Mouse (Mus musculus) limb, embryonic 14.5 days (tissue): ENCODE measurements around the gene Gstm1. TPM values are rescaled to one million over a fixed set of nuclear protein-coding genes. Genes with fewer than 3 reads are reported as not detected.

Experiments used
- ATAC-seq: fragments of 200-750 bp; cut with Nextera tagmentation; 2 replicates; pipeline ENCODE4 v1.8.0; 2017; ENCODE audit warnings: low read depth, moderate number of reproducible peaks, moderate TSS enrichment; ENCODE audit not compliant: low FRiP score
- DNase-seq: peaks from one replicate; pipeline ENCODE4 v3.0.0-alpha.2; 2015; ENCODE audit warnings: low spot score
- H3K27ac ChIP-seq: fragments of 300-500 bp; sonication (generic); replicated peaks from 2 replicates; pipeline ENCODE4 v1.5.1; 2014; ENCODE audit warnings: low read depth, mild to moderate bottlenecking, low read length, moderate library complexity, mixed read lengths
- H3K27me3 ChIP-seq: fragments of 300-500 bp; sonication (generic); 2 replicates; pipeline ENCODE4 v1.6.1; 2014; ENCODE audit warnings: low read length, mixed read lengths; ENCODE audit not compliant: control insufficient read depth, insufficient read depth
- H3K36me3 ChIP-seq: fragments of 300-500 bp; sonication (generic); 2 replicates; pipeline ENCODE4 v1.6.1; 2014; ENCODE audit warnings: mild to moderate bottlenecking, low read length, moderate library complexity, mixed read lengths; ENCODE audit not compliant: control insufficient read depth, insufficient read depth
- H3K4me1 ChIP-seq: fragments of 300-500 bp; sonication (generic); 2 replicates; pipeline ENCODE4 v1.6.1; 2014; ENCODE audit warnings: antibody characterized with exemption, low read length, mixed read lengths; ENCODE audit not compliant: control insufficient read depth, insufficient read depth
- H3K4me2 ChIP-seq: fragments of 300-500 bp; sonication (generic); replicated peaks from 2 replicates; pipeline ENCODE4 v1.6.1; 2014; ENCODE audit warnings: low read depth, mild to moderate bottlenecking, low read length, moderate library complexity; ENCODE audit not compliant: severe bottlenecking
- H3K4me3 ChIP-seq: fragments of 300-500 bp; sonication (generic); replicated peaks from 2 replicates; pipeline ENCODE4 v1.5.1; 2014; ENCODE audit warnings: low read length
- H3K9ac ChIP-seq: fragments of 300-500 bp; sonication (generic); 2 replicates; pipeline ENCODE4 v1.6.1; 2014; ENCODE audit warnings: mild to moderate bottlenecking, low read depth, low read length, moderate library complexity; ENCODE audit not compliant: severe bottlenecking
- H3K9me3 ChIP-seq: fragments of 300-500 bp; sonication (generic); 2 replicates; pipeline ENCODE4 v1.6.1; 2016; ENCODE audit warnings: low read length; ENCODE audit not compliant: control insufficient read depth
- POLR2A ChIP-seq: fragments of 200-500 bp; IDR thresholded peaks from 2 replicates; pipeline ENCODE4 v1.8.0; 2012; ENCODE audit warnings: inconsistent platforms, mild to moderate bottlenecking, moderate library complexity, borderline replicate concordance; ENCODE audit not compliant: insufficient read depth, insufficient read length; ENCODE audit errors: extremely low read depth
- WGBS: fragments of 180-500 bp; shearing (Covaris S2); extraction: QIAGEN DNeasy Blood & Tissue Kit; methylation state at CpG from one replicate; pipeline ENCODE4 v1.1.7; 2014; 5-methylcytosine and 5-hydroxymethylcytosine counted together
- polyA plus RNA-seq, 2 experiments: library from polyadenylated mRNA; depleted of rRNA in 1 of 2; stranded (reverse) in 1 of 2; unstranded in 1 of 2; fragments of >200 nt; fragmentation: Nextera tagmentation in 1 of 2; extraction: Ambion mirVana in 1 of 2; gene quantifications; 2 replicates each; pipeline versions ENCODE4 v1.2.1 to v1.2.3; 2012 to 2014

Gene Gstm1
- polyA plus RNA-seq, 2 experiments = 31.6 to 56.0 TPM

DNA sequence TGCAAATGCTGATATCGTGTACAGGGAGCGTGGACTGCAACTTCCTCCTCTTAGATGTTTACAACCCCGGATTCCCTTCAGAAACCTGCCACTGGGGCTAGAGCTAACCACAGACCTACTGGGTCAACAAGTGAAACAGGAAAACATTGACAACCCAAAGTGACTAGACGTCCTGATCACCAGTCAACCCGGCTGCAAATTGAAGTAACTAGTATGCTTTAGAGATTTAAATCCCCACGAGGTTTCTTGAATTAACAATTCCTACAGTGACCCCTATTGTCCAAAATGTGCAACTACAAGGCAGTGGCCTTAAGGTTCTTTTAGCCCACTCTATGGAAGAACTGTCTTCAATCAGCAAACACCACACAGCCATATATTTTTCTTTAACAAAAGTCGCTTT lies 43.6 kb upstream of the Gstm1 start:
- no peaks in the 10 kb centered on the region for H3K9me3 ChIP-seq
- no peak overlapping the region for H3K9ac ChIP-seq
- no peak overlapping the region; the same call in 1 of the 2 replicates for H3K4me2 ChIP-seq
- H3K27ac ChIP-seq = no peak overlapping the region
- no peak overlapping the region for H3K4me3 ChIP-seq
- ATAC-seq (no peak), DNase-seq (peak; percentile 90)
- no peaks in the 10 kb centered on the region for H3K27me3 ChIP-seq
- no peak for TF ChIP-seq POLR2A
- H3K36me3 ChIP-seq = no peaks in the 10 kb centered on the region
- no peaks in the 10 kb centered on the region for H3K4me1 ChIP-seq
- WGBS = 19% methylated on average over 7 of the region's 7 CpGs

DNA sequence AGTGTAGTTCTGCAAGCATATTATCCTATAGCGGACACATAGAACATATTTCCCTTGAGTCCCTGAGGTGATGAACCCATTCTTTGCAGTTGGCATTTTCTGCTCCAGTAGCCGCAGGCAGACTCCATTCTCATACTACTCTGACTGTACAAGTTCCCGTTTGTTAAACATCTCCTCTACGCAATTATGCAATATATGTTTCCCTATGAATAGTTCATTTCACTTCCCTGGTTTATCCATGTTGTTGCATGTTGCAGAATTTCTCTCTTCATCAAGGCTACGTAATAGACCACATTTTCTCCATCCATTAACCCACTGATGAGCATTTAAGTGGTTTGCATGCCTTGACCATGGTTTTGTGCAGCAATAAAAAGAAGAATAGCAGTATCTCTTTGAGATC lies 32.7 kb upstream of the Gstm1 start:
- Histone ChIP-seq H3K27ac (no peak overlapping the region), H3K27me3 (no peaks in the 10 kb centered on the region), H3K9me3 (no peaks in the 10 kb centered on the region), H3K36me3 (no peaks in the 10 kb centered on the region), H3K9ac (no peak overlapping the region), H3K4me1 (no peaks in the 10 kb centered on the region), H3K4me2 (no peak overlapping the region), H3K4me3 (no peak overlapping the region)
- WGBS = 90% methylated on average over 5 of the region's 5 CpGs
- ATAC-seq (no peak), DNase-seq (no peak)
- TF ChIP-seq POLR2A = no peak

DNA sequence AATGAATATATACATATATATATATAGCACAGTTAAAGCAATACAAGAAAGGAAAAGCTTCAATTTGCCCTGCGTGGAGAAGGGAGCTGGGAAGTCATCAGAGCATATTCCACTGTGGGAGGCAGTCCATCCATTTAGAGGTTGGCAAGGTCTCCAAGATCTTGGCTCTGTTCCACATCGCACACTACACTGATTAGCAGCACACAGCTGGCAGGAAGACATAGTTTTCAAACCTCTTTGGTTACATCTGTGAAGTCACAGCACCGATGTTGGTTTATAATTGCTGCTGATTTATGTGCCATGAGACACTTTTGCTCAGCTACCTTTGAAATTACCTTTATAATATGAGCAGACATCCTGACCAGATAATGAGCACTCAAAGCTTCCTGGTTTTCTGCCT lies 30.5 kb upstream of the Gstm1 start:
- Histone ChIP-seq H3K4me2 (no peak overlapping the region), H3K4me3 (no peak overlapping the region), H3K9ac (no peak overlapping the region), H3K27ac (no peak overlapping the region), H3K27me3 (no peaks in the 10 kb centered on the region), H3K4me1 (no peaks in the 10 kb centered on the region), H3K9me3 (no peaks in the 10 kb centered on the region), H3K36me3 (no peaks in the 10 kb centered on the region)
- 59% methylated on average over 3 of the region's 3 CpGs for WGBS
- no peak for TF ChIP-seq POLR2A
- ATAC-seq = no peak
- no peak for DNase-seq

DNA sequence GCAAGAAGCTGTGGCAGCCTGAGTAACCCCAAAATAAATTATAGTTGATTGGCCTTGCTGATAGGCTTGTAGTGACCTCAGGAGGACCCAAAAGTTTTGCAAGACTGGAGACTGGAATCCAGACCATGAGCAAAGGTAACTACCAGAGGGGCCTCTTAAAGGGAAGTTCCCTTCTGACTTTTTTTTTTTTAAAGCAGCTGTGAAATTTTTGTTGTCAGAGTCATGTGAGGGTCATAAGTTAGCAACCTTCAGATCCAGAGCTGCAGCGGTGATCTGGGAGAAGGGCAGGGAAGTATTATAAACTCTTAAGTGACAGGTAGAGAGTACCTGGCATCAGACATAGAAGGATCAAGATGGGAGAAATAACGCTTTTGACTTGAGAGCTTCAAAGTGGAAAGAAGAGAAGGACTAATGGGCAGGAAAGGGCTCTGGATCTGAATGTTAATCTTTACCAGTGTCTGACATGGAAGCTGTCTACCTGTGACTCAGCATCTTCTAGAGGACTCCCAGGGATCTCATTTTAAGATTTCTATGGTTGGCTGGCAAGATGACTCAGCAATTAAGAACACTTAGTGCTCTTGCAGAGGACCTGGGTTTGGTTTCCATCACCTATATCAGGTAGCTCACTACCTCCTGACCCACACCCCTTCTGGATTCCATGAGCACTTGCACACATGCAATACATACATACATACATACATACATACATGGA lies 29.3 kb upstream of the Gstm1 start:
- 74% methylated on average over 2 of the region's 2 CpGs for WGBS
- Histone ChIP-seq H3K9me3 (no peaks in the 10 kb centered on the region), H3K36me3 (no peaks in the 10 kb centered on the region), H3K27me3 (no peaks in the 10 kb centered on the region), H3K4me3 (no peak overlapping the region), H3K4me2 (no peak overlapping the region), H3K9ac (no peak overlapping the region), H3K27ac (no peak overlapping the region), H3K4me1 (no peaks in the 10 kb centered on the region)
- no peak for TF ChIP-seq POLR2A
- DNase-seq (no peak), ATAC-seq (no peak)

DNA sequence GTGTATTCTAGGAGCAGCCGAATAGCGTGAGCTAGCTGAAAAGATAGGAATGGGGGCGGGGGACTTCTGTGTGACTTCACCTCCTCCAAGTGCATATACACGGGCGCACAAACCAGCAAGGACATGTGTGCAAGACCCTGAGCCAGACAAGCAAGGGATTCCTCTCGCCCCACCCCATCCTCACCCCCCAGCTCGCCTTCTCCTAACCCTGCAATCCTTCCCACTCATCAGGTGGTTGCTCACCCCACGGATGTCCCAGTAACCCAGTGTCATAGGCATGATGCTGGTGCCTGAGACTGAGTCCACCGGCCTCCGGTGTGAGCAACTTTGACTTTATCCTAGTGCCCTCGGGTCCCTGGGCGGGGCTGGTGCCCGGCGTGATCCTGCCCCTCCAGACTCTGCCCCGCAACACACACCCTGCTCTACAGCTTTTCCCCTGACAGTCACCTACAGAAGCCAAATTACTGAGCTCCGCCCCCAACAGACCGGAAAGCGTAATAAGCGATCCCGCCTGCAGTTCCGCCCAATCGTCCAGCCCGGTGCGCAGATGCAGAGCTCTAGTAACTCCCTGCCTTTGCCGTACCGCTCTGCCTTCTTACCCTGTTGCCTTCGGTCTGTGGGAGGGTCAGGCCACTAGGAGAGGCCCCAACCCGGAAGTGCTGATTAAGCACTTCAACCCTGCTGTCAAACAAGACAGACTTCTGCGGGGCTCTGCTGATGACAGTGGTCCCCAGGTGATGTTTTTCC lies 26.8 kb upstream of the Gstm1 start, which contains the start of gene Gstm4:
Gene Gstm4 (minus strand): TSS at position 501 of the 747 bp plus-strand sequence.
- peak within 1 kb of the TSS; percentile 65 for H3K9ac ChIP-seq
- ATAC-seq = peak; percentile 86
- no peaks in the 10 kb centered on the region for H3K27me3 ChIP-seq
- TF ChIP-seq POLR2A = 0 out of 2 replicates have a peak, but pooled peaks have one; percentile 26
- peak within 1 kb of the TSS; percentile 87 for H3K4me2 ChIP-seq
- no peaks in the 10 kb centered on the region for H3K36me3 ChIP-seq
- DNase-seq = peak; percentile 87
- H3K27ac ChIP-seq = 0 out of 2 replicates have a peak within 1 kb of the TSS, but pooled peaks have one; percentile 52
- peak within 1 kb of the TSS; percentile 52 for H3K4me3 ChIP-seq
- no peaks in the 10 kb centered on the region for H3K4me1 ChIP-seq
- 4% methylated on average over 29 of the region's 29 CpGs for WGBS
- no peaks in the 10 kb centered on the region for H3K9me3 ChIP-seq
